Mouse (Mus musculus): Measurements from ENCODE around the gene Nrxn3. TPM values are rescaled to one million over a fixed set of nuclear protein-coding genes. Genes with fewer than 3 reads are reported as not detected.
A peak's percentile ranks its signal among the peaks of the same experiment; 100 is the strongest.

Nrxn3 gene
- polyA plus RNA-seq, 1 experiment, result 3.0 TPM

GRCm38 (mm10) chr12:90144247-90144646 is 1421.6 kb downstream of the Nrxn3 start:
- Histone ChIP-seq H3K27me3 (ENCODE audit: control insufficient read depth, insufficient read depth, insufficient read length) (no peaks in the 10 kb centered on the region), H3K36me3 (ENCODE audit: control insufficient read depth, insufficient read depth) (no peaks in the 10 kb centered on the region), H3K4me2 (ENCODE audit: low read depth) (no peak overlapping the region), H3K79me2 (ENCODE audit: control insufficient read depth, insufficient read depth) (no peaks in the 10 kb centered on the region), H3K4me3 (no peak overlapping the region), H3ac (ENCODE audit: control insufficient read depth, insufficient read length) (no peak overlapping the region)
- TF ChIP-seq REST (IDR thresholded peaks at IDR 0.05; ENCODE audit: insufficient read depth, insufficient read length), result no peak

GRCm38 (mm10) chr12:90158131-90158772 is 1435.6 kb downstream of the Nrxn3 start:
- Histone ChIP-seq H3K79me2 (ENCODE audit: control insufficient read depth, insufficient read depth) (no peaks in the 10 kb centered on the region), H3K36me3 (ENCODE audit: control insufficient read depth, insufficient read depth) (no peaks in the 10 kb centered on the region), H3K4me2 (ENCODE audit: low read depth) (no peak overlapping the region), H3K4me3 (no peak overlapping the region), H3K27me3 (ENCODE audit: control insufficient read depth, insufficient read depth, insufficient read length) (no peaks in the 10 kb centered on the region), H3ac (ENCODE audit: control insufficient read depth, insufficient read length) (no peak overlapping the region)
- TF ChIP-seq MYOG (IDR thresholded peaks at IDR 0.05; ENCODE audit: control insufficient read depth in 1 of 3, insufficient read depth in 1 of 3, insufficient read length in 2 of 3, low read depth in 2 of 3), result no peak

GRCm38 (mm10) chr12:90159911-90160310 is 1437.2 kb downstream of the Nrxn3 start:
- H3K79me2 ChIP-seq (ENCODE audit: control insufficient read depth, insufficient read depth), result no peaks in the 10 kb centered on the region
- no peaks in the 10 kb centered on the region for H3K36me3 ChIP-seq (ENCODE audit: control insufficient read depth, insufficient read depth)
- H3ac ChIP-seq (ENCODE audit: control insufficient read depth, insufficient read length), result no peak overlapping the region
- no peak overlapping the region for H3K4me2 ChIP-seq (ENCODE audit: low read depth)
- no peak for TF ChIP-seq POLR2AphosphoS2 (IDR thresholded peaks at IDR 0.05; ENCODE audit: insufficient read length, low read depth)
- no peak for TF ChIP-seq CEBPB (IDR thresholded peaks at IDR 0.05; ENCODE audit: insufficient read depth, poor library complexity, severe bottlenecking)
- no peak for TF ChIP-seq MYOG (IDR thresholded peaks at IDR 0.05; ENCODE audit: control insufficient read depth in 1 of 3, insufficient read depth in 1 of 3, insufficient read length in 2 of 3, low read depth in 2 of 3)
- TF ChIP-seq TCF3 (IDR thresholded peaks at IDR 0.05; ENCODE audit: insufficient read length, low read depth), result no peak
- no peak for TF ChIP-seq E2F4 (IDR thresholded peaks at IDR 0.05; ENCODE audit: insufficient read depth)
- TF ChIP-seq REST (IDR thresholded peaks at IDR 0.05; ENCODE audit: insufficient read depth, insufficient read length), result no peak
- TF ChIP-seq USF1 (IDR thresholded peaks at IDR 0.05; ENCODE audit: low read depth), result no peak
- TF ChIP-seq POLR2A (IDR thresholded peaks at IDR 0.05; ENCODE audit: insufficient read length, low read depth), result no peak
- no peak for TF ChIP-seq TCF12 (IDR thresholded peaks at IDR 0.05; ENCODE audit: insufficient read depth, poor library complexity, severe bottlenecking)
- TF ChIP-seq MYOD1 (IDR thresholded peaks at IDR 0.05; ENCODE audit: control insufficient read depth in 1 of 3, insufficient read length in 2 of 3, low read depth in 2 of 3), result no peak
- TF ChIP-seq MAX (IDR thresholded peaks at IDR 0.05; ENCODE audit: low read depth), result no peak
- TF ChIP-seq SRF (IDR thresholded peaks at IDR 0.05; ENCODE audit: control insufficient read depth, insufficient read length, low read depth), result no peak
- H3K4me3 ChIP-seq, result no peak overlapping the region
- no peaks in the 10 kb centered on the region for H3K27me3 ChIP-seq (ENCODE audit: control insufficient read depth, insufficient read depth, insufficient read length)

GRCm38 (mm10) chr12:90166118-90166517 is 1443.4 kb downstream of the Nrxn3 start:
- no peaks in the 10 kb centered on the region for H3K79me2 ChIP-seq (ENCODE audit: control insufficient read depth, insufficient read depth)
- H3K4me3 ChIP-seq, result no peak overlapping the region
- no peak overlapping the region for H3ac ChIP-seq (ENCODE audit: control insufficient read depth, insufficient read length)
- H3K36me3 ChIP-seq (ENCODE audit: control insufficient read depth, insufficient read depth), result no peaks in the 10 kb centered on the region
- no peaks in the 10 kb centered on the region for H3K27me3 ChIP-seq (ENCODE audit: control insufficient read depth, insufficient read depth, insufficient read length)
- TF ChIP-seq MAX (IDR thresholded peaks at IDR 0.05; ENCODE audit: low read depth), result no peak
- TF ChIP-seq CEBPB (IDR thresholded peaks at IDR 0.05; ENCODE audit: insufficient read depth, poor library complexity, severe bottlenecking), result peak; percentile 70; the same call in 1 of the 2 replicates
- no peak overlapping the region for H3K4me2 ChIP-seq (ENCODE audit: low read depth)

GRCm38 (mm10) chr12:90181566-90181965 is 1458.9 kb downstream of the Nrxn3 start:
- no peaks in the 10 kb centered on the region for H3K27me3 ChIP-seq (ENCODE audit: control insufficient read depth, insufficient read depth, insufficient read length)
- H3K79me2 ChIP-seq (ENCODE audit: control insufficient read depth, insufficient read depth), result no peaks in the 10 kb centered on the region
- no peak overlapping the region for H3K4me3 ChIP-seq
- no peak for TF ChIP-seq TCF3 (IDR thresholded peaks at IDR 0.05; ENCODE audit: insufficient read length, low read depth)
- no peak for TF ChIP-seq REST (IDR thresholded peaks at IDR 0.05; ENCODE audit: insufficient read depth, insufficient read length)
- H3K4me2 ChIP-seq (ENCODE audit: low read depth), result no peak overlapping the region
- H3ac ChIP-seq (ENCODE audit: control insufficient read depth, insufficient read length), result no peak overlapping the region
- H3K36me3 ChIP-seq (ENCODE audit: control insufficient read depth, insufficient read depth), result no peaks in the 10 kb centered on the region

GRCm38 (mm10) chr12:90183021-90183420 is 1460.3 kb downstream of the Nrxn3 start:
- H3ac ChIP-seq (ENCODE audit: control insufficient read depth, insufficient read length), result no peak overlapping the region
- no peak overlapping the region for H3K4me2 ChIP-seq (ENCODE audit: low read depth)
- no peaks in the 10 kb centered on the region for H3K79me2 ChIP-seq (ENCODE audit: control insufficient read depth, insufficient read depth)
- no peak overlapping the region for H3K4me3 ChIP-seq
- no peaks in the 10 kb centered on the region for H3K27me3 ChIP-seq (ENCODE audit: control insufficient read depth, insufficient read depth, insufficient read length)
- H3K36me3 ChIP-seq (ENCODE audit: control insufficient read depth, insufficient read depth), result no peaks in the 10 kb centered on the region
- TF ChIP-seq E2F4 (IDR thresholded peaks at IDR 0.05; ENCODE audit: insufficient read depth) (no peak), MYOG (IDR thresholded peaks at IDR 0.05; ENCODE audit: control insufficient read depth in 1 of 3, insufficient read depth in 1 of 3, insufficient read length in 2 of 3, low read depth in 2 of 3) (no peak), USF1 (IDR thresholded peaks at IDR 0.05; ENCODE audit: low read depth) (no peak), TCF3 (IDR thresholded peaks at IDR 0.05; ENCODE audit: insufficient read length, low read depth) (no peak), POLR2A (IDR thresholded peaks at IDR 0.05; ENCODE audit: insufficient read length, low read depth) (no peak), TCF12 (IDR thresholded peaks at IDR 0.05; ENCODE audit: insufficient read depth, poor library complexity, severe bottlenecking) (no peak), SRF (IDR thresholded peaks at IDR 0.05; ENCODE audit: control insufficient read depth, insufficient read length, low read depth) (no peak), REST (IDR thresholded peaks at IDR 0.05; ENCODE audit: insufficient read depth, insufficient read length) (no peak), MAX (IDR thresholded peaks at IDR 0.05; ENCODE audit: low read depth) (no peak), MYOD1 (IDR thresholded peaks at IDR 0.05; ENCODE audit: control insufficient read depth in 1 of 3, insufficient read length in 2 of 3, low read depth in 2 of 3) (no peak)
